Mouse (Mus musculus) retina, postnatal 1 day (tissue): ENCODE data around the gene Chrd.

Experiments
- DNase-seq: peaks from one replicate; pipeline ENCODE4 v3.0.0-alpha.2; 2012

The Chrd gene

DNA sequence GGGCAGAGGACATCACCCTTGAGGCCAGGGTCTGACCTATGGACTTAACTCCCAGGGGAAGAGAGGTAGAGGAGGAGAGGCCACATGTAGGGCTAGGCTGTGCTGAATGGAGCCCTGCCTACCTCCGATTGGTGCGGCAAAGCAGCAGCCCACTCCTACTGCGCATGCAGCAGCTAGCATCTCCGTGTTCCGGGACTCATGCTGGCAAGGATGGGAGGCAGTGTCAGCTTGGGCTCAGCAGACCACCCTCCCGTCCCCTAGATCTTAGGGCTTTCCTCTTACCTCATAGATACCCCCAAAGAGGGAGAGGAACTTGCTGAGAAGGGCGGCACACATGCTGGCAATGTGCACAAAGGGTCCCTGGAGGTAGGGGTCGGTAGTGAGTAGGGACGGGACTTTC lies 20.7 kb upstream of the Chrd start:
- no peak for DNase-seq

- no peak for DNase-seq
These were observed 20.0 kb upstream of the Chrd start for GRCm38 (mm10) chr16:20712889-20713288.

GRCm38 (mm10) chr16:20714307-20715080 lies 18.4 kb upstream of the Chrd start:
- peak; percentile 32 for DNase-seq

- DNase-seq, result no peak
These were observed 17.8 kb upstream of the Chrd start for GRCm38 (mm10) chr16:20715161-20715560.

DNA sequence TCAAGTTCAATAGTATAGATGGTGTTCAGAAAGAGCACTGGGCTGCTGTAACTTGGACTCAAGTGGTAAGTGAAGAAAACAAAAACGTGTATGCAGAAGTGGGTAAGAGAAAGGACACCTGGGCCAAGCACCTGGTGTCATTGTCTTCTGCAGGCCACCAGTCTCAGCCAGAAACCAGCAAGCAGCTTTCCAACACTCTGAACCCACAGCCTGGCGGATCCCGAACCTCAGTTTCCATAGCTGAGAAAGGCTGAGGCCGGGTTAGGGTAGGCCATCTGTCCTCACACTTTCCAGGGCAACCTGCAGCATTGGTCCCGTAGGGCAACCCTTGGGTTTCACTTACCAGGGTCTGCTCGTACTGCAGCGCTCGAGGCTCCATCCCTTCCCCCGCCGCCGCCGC lies 17.4 kb upstream of the Chrd start:
- no peak for DNase-seq

DNA sequence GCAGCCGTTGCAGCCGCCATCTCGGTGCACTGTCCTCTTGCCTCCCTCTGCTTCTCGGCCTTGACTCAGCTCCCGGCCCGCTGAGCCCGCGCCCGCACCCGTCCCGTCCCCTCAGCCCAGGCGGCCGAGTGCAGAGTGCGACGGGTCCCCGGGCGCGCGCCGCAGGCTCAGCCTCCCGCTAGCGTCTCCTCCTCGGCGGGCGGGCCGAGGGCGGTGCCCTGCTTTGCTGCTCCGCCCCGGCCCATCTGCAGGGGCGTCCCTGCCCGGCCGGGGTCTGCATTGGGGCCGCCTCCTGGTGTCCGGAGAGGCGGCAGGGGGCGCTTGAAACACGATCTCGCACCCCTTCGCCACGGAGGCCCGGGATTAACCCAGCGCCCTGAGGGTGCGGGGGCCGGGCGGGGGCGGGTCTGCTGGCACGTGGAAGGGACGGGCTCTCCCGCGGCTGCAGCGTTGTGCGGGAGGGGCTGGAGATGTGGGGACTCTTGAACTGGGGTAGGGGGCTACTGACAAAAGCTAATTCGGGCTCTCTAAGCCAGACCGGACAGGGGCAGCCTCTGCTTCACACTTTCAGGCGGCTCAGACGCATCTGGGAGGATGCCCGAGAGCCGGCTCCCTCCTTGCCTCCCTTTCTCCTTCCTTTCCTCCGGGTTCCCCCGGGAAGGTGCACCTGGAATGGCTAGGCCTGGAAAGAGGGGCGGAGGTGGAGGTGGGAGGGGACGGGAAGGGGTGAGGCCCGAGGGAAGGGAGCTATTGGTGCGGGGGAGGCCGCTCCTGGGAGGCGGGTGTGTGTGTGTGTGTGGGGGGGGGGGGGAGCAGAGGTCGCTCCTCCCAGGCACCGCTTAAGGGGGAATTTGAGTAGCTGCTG lies 16.7 kb upstream of the Chrd start:
- peak; percentile 91 for DNase-seq

DNA sequence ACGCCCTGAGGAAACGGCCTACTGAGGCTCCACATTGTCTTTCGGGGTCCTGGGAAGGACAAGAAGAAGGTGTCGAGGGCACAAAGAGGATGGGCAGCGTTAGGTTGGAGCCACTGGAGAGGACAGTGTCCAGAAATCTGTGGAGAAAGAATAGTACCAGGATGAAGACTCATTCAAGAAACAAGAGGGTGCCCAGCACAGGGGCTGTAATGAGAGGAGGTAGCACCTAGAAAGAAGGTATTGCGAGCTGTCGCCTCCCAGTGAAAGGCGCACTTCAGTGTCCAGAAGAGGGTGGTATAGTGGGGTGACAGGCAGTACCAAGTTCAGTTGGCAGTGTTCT lies 16.1 kb upstream of the Chrd start:
- no peak for DNase-seq

DNA sequence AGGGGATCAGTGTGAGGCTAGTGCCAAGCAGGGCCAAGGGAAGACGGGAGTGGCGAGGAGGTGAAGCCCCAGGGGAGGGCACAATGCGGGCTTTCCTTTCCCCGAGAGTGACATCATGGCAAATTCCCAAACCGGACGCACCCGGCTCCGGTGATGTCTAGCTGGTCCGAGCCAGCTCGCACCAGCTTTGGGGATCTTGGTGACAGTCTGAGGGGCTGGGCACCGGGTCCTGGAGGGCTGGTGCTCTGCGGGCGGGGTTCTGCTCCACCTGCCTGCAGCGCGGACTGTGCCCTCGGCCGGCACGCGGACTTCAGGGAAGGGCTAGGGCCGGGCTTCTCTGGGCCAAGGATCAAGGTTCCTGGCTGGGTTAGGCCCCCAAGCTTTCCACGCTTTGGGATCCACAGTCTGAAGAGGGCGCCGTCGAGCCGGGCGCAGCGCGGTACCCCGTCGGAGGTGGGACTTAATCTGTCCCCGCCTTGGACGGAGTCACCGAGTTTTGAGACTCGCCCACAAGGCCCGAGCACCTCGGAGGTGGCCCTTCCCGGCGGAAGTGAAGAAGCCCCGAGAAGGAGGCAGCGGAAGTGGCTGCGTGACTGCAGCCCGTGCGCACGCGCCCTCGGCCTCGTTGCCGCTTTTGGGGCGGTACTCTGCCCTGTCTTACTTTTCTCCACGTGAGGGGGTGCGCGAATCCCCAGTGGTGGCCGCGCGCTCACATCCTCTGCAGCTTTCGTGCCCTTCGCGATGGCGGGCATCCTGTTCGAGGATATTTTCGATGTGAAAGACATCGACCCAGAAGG lies 15.5 kb upstream of the Chrd start, which contains the start of the genes Polr2h and Clcn2:
TSS of gene Polr2h (plus strand) at position 485 of the 797 bp plus-strand sequence.
TSS of gene Clcn2 (minus strand) at position 566 of the 797 bp plus-strand sequence.
- peak; percentile 97 for DNase-seq

- peak; percentile 28 for DNase-seq
These were observed 14.8 kb upstream of the Chrd start for GRCm38 (mm10) chr16:20717978-20718670.

GRCm38 (mm10) chr16:20721808-20722207 lies 11.1 kb upstream of the Chrd start:
- no peak for DNase-seq

DNA sequence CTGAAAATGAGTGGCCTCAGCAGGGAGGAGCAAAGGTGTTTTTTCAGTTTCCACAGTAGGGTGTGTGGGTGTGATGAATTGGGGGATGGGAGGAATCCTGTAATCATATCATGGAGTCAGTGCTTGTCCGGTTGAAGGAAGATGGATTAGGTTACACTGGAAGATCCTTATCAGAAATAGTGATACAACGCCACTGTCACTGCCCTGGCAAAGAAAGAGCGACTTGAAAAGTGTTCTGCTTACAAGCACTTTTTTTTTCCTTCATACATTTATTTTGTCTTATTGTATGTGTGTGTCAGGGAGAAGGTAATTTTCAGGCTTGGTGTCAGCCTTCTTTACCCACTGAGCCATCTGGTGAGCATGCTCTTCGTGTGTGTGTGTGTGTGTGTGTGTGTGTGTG lies 10.2 kb upstream of the Chrd start:
- no peak for DNase-seq

- no peak for DNase-seq
These were observed 9.7 kb upstream of the Chrd start for GRCm38 (mm10) chr16:20723247-20723646.

DNA sequence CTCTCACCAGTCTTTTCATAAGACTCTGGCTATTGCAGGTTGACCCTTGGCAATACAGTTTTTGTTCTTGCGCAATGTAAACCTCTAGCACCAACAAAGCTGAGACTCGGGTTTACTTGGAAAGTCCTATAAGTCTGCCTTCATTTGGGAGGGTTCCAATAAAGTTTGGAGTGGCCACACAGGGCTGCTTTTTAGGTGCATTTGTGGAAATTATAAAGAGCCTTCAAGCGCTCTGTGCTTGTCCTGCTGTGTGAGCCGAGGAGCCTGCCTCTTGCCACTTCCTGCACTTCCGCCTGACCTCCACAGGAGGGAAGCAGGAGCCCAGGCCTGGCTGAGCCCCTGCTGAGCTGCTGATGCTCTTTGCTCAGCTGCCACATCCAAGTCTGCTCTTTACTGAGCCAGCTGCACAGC lies 8.6 kb upstream of the Chrd start:
- DNase-seq, result peak; percentile 72

GRCm38 (mm10) chr16:20725321-20725720 lies 7.6 kb upstream of the Chrd start:
- DNase-seq, result no peak

DNA sequence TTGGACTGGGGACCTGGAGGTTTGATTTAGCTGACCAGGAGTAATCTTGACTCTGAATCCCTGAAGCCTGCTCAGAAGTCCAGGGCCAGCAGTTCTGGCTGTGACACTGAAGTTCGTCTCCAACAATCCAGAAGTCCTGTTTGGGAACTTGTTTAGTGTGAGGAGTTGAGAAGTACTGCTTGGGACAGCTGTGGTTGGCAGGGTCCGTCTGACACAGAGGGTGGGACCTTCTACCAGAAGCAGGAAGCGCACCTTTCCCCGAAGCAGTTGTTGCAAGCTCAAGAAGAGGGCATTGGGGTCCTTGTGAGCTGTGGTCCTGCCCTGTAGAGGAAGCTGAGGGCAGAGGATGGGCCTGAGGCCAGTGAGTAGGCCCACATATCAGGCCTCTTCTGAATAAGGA lies 7.2 kb upstream of the Chrd start:
- DNase-seq, result no peak

DNA sequence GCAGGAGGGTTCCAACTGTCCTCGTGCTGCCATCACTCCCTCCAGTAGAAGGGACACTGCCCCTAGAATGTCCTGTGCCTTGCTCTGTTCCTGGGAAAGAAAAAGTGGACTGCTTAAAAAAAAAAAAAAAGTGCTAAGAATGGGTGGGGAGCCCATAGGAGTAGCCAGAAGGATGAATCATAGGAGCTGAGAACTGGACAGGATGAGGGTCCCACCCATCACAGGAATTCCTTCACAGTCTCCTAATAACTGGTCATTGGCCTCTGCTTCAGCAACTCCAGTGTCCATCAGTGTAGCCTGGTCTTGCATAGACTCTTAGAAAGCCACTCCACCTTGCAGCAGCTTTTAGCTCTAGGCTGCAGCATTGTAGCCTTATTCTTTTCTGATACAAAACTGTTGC lies 6.5 kb upstream of the Chrd start:
- DNase-seq, result no peak

DNA sequence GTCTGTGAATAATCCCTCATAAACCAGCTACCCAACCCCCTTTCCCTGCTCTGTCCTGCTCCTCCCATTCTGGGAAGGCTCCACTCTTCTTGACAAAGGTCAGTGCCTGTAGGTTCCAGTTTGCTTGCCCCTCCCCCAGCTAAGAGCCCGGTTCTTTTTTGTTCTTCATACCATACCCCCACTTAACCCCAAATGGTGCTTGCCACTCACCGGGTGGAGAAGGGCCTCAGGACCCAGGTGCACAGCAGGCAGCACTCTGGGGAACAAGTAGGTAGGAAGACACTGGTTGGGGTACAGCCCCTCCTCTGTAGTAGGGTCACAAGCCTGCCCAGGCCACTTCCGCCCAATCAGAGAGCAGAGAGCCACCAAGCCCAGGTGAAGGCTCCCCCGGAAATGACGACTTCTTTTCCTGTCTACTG lies 2.6 kb upstream of the Chrd start:
- no peak for DNase-seq

GRCm38 (mm10) chr16:20731688-20732087 lies 1.2 kb upstream of the Chrd start:
- DNase-seq, result peak; percentile 35

DNA sequence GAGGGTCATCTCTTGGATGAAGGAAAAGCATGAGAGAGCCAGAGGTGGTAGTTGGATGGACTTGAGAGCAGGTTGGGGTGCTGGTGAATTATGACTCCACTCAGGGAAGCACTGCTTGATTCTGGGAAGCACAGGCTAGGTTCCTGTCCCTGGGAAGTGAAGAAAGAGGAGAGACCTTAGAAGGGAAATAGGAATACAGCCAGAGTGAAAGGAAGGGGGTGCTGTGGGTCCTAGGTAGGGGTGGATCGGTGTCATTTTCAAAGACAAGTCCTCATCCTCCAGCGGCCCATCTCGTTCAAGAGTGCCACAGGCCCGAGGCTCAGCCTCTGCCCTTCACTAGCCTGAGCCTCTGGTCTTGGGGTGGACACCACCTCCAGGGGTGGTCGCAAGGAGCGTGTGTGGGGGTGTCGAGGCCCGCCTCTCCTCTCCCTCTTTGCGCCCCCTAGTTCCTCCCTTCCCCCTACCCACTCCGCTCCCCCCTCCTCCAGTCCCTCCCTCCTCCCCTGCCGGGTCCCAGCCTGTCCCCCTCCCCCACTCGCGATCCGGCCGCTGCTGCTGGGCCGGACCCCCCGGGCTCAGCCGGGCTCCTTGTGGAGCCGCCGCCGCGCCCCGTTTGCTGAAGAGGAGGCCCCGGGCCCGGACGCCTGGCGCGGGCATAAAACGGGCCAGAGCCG lies 539 bp upstream of the Chrd start:
- DNase-seq, result no peak

DNA sequence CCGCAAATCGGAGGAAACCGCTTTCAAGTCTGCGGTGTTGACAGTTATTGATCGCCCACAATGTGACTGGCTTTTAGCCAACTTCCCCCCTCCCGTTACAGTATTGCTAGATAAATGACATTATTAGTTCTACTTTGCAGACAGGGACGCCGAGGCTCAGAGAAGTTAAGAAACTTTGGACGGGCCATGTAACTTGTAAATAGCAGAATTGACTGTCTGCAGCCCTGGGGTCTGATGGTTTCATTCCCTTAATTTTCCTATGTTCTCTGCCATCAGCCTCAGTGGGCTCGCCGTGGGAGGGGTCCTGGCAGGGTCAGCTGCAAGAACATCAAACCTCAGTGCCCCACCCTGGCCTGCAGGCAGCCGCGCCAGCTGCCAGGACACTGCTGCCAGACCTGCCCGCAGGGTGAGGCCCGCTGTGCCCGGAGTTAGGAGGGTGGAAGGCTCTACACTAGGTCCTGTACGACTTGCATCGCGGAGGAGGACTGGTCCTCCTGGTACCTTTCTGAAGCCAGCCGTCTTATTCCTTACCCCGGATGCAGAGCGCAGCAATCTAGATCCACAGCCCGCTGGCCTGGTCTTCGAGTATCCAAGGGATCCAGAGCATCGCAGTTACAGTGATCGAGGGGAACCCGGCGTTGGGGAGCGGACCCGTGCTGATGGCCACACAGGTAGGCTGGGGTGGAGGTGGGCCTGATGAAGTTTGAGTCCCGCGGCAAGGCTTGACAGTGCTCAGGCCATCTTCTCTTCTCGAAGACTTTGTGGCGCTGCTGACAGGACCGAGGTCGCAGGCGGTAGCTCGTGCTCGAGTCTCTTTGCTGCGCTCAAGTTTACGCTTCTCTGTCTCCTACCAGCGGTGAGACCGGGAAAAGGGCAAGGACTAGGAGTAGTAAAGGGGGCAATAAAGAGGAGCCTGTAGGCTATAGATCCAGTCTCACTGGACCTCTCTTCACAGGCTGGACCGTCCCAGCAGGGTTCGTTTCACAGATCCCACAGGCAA lies 1.1 kb downstream of the Chrd start, which contains the start of gene Thpo:
TSS of gene Thpo (minus strand) at position 781 of the 1,000 bp plus-strand sequence.
- DNase-seq, result peak; percentile 37

DNA sequence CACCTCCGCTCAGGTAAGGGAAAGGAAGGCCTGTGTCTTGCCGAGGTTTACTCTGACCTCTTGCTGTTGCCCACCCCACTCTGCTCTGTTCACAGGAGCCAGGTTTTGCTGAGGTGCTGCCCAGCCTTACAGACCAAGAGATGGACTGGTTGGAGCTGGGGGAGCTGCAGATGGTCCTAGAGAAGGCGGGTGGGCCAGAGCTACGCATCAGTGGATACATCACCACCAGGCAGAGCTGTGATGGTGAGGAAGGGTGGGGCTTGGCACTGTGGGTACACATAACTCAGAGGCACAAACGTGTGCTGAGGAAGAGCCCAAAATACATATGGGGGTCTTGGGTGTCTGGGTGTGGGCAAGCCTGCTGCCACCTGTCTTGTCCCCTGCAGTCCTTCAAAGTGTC lies 2.7 kb downstream of the Chrd start:
- no peak for DNase-seq
